Mouse (Mus musculus) neural tube, postnatal 0 days (tissue): ENCODE results near the gene G6pc3. TPM values are rescaled to one million over a fixed set of nuclear protein-coding genes. Genes with fewer than 3 reads are reported as not detected.

Source experiments
- microRNA-seq: library from miRNA; unstranded; fragments of <30 nt; microRNA quantifications from one replicate; pipeline ENCODE4, GENCODE M21; 2016
- polyA plus RNA-seq: library from polyadenylated mRNA; unstranded; fragments of >200 nt; fragmentation: Nextera tagmentation; extraction: Ambion mirVana; gene quantifications from 2 replicates; pipeline ENCODE4 v1.2.1, GENCODE M21; 2015

Gene G6pc3
- polyA plus RNA-seq, result 51.6 and 52.5 TPM in 2 replicates

DNA sequence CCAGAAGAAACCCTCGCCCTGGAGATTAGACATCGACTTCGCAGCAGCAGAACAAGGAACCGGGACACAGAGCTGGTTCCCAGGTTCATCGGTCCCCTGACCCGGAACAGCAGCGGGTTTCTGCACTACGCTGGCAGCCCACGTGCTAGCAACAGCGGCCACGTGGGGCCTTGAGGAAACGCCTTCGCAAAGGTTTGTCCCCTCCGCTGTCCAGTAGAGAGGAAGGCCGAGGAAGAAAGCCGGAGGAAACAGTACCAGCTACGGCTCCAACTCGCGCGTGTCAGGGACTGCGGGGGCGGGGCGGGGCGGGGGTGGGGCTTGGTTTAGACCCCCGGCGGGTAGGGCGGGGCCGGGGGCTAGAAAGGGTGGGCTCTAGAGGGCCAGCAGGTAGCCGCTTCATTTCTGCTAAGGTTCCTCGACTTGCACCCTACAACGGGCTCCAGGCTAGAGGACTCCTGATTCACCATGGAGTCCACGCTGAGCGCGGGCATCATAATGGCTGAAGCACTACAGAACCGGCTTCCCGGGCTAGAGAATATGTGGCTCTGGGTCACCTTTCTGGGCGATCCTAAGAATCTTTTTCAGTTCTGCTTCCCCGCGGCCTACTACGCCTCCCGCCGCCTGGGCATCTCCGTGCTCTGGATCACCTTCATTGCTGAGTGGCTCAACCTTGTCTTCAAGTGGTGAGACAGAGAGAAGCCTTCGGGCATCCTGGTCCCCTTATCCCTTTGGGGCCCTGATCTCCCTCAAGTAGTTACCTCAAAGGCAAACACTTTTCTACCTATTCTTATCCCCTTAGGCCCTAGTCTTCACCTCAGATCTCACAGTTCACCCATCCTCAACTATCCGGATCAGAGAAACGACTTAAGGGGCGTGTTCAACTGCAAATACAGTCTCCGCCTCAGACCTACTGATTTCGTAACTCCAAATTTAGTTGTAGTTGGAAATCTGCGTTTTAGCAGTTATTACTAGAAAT lies at the start of gene G6pc3:
G6pc3 (plus strand) TSS at position 160 of the 976 bp plus-strand sequence.

DNA sequence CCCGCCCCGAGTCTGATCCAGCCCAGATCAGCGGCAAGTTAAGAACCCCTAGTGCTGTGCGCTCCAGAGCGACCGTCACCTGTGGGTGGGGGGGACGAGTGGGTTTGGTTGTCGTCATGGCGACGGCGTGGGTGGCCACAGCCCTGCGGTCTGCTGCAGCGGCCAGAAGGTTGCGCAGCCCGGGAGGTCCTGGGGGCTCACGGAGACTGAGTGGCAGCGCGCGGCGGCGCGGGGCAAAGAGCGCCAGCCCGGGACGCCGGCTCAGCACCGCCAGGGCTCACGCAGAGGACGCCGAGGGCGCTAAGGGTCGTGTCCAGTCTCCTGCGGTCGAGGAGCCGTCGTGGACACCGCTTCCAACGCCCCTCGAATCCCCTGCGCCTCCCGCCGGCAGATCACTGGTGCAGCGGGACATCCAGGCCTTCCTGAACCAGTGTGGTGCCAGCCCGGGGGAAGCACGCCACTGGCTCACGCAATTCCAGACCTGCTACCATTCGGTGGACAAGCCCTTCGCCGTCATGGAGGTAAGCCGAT lies 43.9 kb upstream of the G6pc3 start, which contains the start of gene Nags:
Nags (plus strand) TSS at position 43 of the 531 bp plus-strand sequence.

GRCm38 (mm10) chr11:102156039-102156785 lies 33.2 kb upstream of the G6pc3 start, which contains the start of gene Tmem101:
TSS of gene Tmem101 (minus strand) at chr11:102156404.

DNA sequence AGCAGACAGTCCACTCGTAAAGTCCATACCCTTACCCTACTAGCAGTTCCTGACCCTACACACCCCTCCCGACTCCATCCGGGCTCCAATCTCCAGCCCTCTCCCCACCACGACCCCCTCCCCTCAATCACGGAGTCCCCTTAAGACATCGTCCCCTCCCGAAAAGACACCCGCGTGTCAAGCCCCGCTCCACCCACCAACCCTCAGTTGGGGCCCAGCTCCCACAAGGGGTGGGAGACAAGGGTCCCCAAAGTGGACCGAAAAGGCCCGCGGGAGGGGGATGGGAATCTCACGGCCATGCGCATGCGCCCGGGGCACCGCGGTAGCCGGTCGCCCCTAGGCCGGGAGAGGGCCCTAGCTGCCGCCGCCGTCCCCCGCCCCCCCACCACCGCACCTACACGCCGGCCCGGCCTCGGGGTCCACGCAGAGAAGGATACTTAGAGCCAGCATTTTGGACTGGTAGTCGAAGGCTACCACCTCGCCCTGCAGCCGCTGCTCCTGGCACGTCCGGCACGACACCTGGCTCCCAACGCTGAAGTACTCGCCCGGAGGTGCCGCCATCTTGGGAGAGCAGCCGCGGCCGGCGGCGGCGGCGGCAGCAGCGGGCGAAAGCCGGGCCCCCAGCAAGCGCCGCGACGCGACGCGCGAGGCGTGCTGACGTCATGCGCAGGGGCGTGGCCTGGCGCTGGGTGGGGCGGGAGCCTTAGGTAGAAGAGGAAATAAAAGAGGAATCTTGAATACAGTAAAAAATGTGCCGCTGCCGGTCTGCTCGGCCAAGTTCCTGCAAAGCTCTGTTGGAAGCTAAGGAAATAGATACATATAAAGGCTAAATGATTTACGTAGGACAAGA lies 4.5 kb upstream of the G6pc3 start, which contains the start of gene Lsm12:
Lsm12 (minus strand) TSS at position 651 of the 850 bp plus-strand sequence.

GRCm38 (mm10) chr11:102230006-102230741 lies 40.8 kb downstream of the G6pc3 start, which contains the start of gene Hdac5:
TSS of gene Hdac5 (minus strand) at chr11:102230166.

Small RNAs within 50 kb of the gene (microRNA-seq; reads per million reads assigned to microRNA genes)
- not detected for gene Mir8101

Other genes with a start within 250 kb of the G6pc3 start
- 0.09 TPM in 1 of 2 replicates, not detected in the other for gene Sost, start 222.6 kb upstream of the G6pc3 start, polyA plus RNA-seq
- gene Cfap97d1, start 205.3 kb upstream of the G6pc3 start, polyA plus RNA-seq, result not detected in 2 replicates
- 47.0 and 47.8 TPM in 2 replicates for gene Dusp3, start 202.6 kb upstream of the G6pc3 start, polyA plus RNA-seq
- gene Mpp3, start 161.2 kb upstream of the G6pc3 start, polyA plus RNA-seq, result 44.3 and 49.5 TPM in 2 replicates
- 0.25 and 0.27 TPM in 2 replicates for gene Cd300lg, start 148.1 kb upstream of the G6pc3 start, polyA plus RNA-seq
- gene Mpp2, start 101.1 kb upstream of the G6pc3 start, polyA plus RNA-seq, result 31.5 and 37.0 TPM in 2 replicates
- not detected in 2 replicates for gene Ppy, start 88.3 kb upstream of the G6pc3 start, polyA plus RNA-seq
- 0.62 and 0.98 TPM in 2 replicates for gene Pyy, start 81.8 kb upstream of the G6pc3 start, polyA plus RNA-seq
- not detected in 2 replicates for gene Nags, start 44.1 kb upstream of the G6pc3 start, polyA plus RNA-seq
- gene Tmem101, start 33.2 kb upstream of the G6pc3 start, polyA plus RNA-seq, result 42.7 and 43.3 TPM in 2 replicates
- gene Lsm12, start 4.3 kb upstream of the G6pc3 start, polyA plus RNA-seq, result 136 and 156 TPM in 2 replicates
- gene Hdac5, start 40.5 kb downstream of the G6pc3 start, polyA plus RNA-seq, result 60.3 and 69.2 TPM in 2 replicates
- 0.92 and 1.2 TPM in 2 replicates for gene BC030867, start 59.3 kb downstream of the G6pc3 start, polyA plus RNA-seq
- 0.55 and 0.71 TPM in 2 replicates for gene Asb16, start 79.1 kb downstream of the G6pc3 start, polyA plus RNA-seq
- 69.9 and 75.7 TPM in 2 replicates for gene Tmub2, start 95.3 kb downstream of the G6pc3 start, polyA plus RNA-seq
- gene Atxn7l3, start 107.0 kb downstream of the G6pc3 start, polyA plus RNA-seq, result 29.2 and 32.9 TPM in 2 replicates
- gene Ubtf, start 130.1 kb downstream of the G6pc3 start, polyA plus RNA-seq, result 70.3 and 72.4 TPM in 2 replicates
- gene Slc4a1, start 176.6 kb downstream of the G6pc3 start, polyA plus RNA-seq, result 0.32 and 0.57 TPM in 2 replicates
- 125 and 137 TPM in 2 replicates for gene Rundc3a, start 203.8 kb downstream of the G6pc3 start, polyA plus RNA-seq
- 168 and 172 TPM in 2 replicates for gene Slc25a39, start 218.3 kb downstream of the G6pc3 start, polyA plus RNA-seq
- 115 and 118 TPM in 2 replicates for gene Grn, start 240.7 kb downstream of the G6pc3 start, polyA plus RNA-seq